Mouse (Mus musculus): Measurements from ENCODE around the gene Susd2.

The Susd2 gene

DNA sequence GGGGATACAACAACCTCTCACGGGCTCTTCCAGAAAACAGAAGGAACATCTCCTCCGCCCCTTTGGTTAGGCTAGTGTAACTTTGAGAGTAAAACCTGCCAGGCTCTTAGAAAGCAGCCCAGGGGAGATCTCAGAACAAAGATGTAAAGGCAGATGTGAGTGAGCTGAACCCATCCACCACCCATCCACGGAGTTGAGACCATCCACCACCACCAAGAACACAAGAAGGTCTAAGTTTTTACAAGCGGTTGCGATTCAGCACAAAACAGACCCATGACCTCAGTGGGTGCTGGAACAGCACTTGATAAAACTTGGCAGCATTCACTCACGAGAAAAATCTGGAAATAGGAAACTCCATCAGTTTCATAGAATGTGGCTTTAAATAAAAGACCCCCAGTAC, 17.9 kb downstream of the Susd2 start:
- DNase-seq (ENCODE audit: low read depth, low spot score), result no peak

DNA sequence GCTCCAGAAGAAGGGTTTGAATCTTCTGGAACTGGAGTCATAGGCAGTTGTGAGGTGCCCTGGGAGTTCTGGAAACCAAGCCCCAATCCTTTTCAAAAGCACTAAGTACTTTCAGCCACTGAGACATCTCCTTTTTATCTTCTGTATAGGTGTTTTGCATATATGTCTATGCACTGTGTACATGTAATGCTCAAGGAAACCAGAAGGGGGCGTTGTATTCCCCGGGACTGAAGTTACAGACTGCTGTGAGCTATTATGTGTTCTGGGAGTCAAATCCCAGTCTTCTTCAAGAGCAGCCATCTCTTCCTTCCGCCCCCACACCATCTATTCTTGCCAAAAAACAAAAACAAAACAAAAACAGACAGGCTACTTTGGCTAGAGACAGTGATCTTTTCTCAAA, 23.0 kb downstream of the Susd2 start:
- DNase-seq (ENCODE audit: low read depth, low spot score), result no peak

GRCm38 (mm10) chr10:75616044-75616443, 27.8 kb downstream of the Susd2 start:
- no peak for DNase-seq (ENCODE audit: low read depth, low spot score)

DNA sequence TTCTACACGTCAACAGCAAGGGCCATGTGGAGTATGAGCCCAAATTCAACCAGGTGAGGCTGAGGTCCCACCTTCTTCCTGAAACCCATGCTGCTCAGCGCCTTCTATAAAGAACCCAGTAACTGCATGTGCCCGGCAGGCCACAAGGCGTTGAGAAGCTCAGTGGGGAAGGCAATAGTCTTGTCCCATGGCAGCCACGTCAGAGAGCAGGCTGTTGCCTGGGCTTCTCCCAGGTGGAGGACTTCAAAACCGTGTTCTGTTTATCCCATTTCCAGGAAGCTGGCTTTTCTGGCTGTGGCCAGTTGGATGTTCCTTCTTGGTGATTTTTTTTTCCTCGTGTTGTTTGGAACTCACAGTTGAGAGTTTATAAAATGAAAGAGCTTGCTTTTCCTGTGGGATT, 33.3 kb downstream of the Susd2 start:
- no peak for DNase-seq (ENCODE audit: low read depth, low spot score)

DNA sequence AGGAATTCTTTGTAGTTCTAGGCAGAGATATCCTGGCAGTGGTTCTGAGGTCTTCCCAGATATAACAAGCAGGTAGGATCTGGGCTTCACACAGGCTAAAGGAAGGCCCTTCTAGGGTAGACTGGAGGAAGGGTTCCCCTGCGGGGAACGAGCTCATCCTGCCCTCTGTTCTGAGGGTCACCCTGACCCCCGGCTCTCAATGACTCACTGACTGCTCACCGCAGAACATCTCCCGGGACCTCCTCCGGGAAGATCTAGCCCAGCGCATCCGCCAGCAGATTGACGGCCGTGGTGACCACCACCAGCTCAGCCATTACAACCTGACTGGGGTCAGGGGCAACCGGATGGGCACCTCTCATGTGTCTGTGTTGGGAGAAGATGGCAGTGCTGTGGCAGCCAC, 34.8 kb downstream of the Susd2 start:
- DNase-seq (ENCODE audit: low read depth, low spot score), result no peak

- DNase-seq (ENCODE audit: low read depth, low spot score), result no peak
Observed at GRCm38 (mm10) chr10:75607253-75607652, 36.6 kb downstream of the Susd2 start.

- DNase-seq (ENCODE audit: low read depth, low spot score), result no peak
Observed at GRCm38 (mm10) chr10:75605162-75605846, 38.5 kb downstream of the Susd2 start.

- no peak for DNase-seq (ENCODE audit: low read depth, low spot score)
Observed at GRCm38 (mm10) chr10:75600189-75600730, 43.5 kb downstream of the Susd2 start.

DNA sequence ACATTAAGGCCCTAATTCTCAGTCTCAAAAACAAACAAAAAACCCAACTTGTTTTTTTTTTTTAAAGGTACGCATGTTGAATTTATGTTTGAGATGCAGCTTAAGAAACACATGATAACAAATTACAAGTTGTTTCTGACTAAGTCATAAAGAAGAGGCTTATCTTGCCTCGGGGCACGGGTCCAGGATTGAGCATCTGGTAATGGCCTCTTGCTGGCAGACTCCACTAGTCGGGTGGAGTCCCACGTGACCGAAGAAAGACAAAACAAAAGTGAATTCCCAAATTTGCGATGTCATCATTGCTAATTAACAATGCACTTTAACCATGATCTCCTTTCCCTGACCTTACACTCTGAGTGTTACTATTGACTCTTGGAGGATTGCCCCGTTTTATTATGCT, 47.8 kb downstream of the Susd2 start:
- no peak for DNase-seq (ENCODE audit: low read depth, low spot score)

DNA sequence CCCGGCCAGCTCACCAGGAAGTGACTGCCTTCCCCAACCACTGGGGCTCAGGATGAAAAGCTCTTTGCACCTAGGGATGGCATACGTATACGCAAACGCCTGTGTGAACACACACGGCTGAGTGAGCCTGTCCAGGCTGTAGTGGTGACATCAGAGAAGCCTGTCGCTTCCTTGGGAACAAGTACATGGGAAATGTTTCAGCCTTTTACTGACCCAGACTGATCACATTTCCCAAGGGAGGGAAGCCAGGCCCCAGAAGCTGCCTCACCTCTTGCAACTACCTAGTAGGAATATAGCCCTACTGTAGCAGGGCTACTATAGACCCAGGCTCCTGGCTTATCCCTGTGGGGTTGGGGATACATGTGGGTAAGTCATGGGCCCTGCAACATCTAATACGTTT, 51.2 kb downstream of the Susd2 start:
- no peak for DNase-seq (ENCODE audit: low read depth, low spot score)

DNA sequence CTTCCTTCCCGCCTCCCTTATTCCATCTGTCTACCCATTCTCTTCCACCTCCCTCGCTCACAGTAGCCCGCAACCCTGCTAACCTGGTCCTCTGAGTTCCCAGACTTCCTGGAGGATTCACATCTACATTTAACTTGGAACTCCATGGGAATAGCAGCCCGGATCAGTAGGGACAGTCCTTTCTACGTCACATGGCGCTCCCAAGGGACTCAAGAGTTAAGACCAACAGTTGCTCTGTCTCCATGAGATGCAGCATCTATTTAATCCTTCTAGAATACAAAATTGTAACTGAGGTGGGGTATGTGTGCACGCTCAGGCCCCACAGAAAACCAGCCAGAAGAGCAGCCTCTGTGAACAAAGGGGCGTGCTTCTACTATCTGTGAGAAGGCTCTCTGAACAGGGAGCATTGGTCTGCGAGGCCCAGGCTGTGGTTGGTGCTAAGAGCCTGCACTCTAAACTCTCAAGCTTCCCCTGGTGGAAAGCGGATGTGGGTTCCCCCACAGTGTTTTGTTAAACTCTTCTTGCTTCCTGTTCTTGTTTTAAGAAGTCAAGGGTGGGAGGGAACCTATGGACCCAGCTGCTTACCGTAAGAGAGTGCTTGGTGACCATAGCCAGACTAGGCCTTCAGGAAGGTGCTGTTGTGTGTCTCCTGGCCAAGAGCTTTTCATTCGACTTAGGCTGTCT, 52.5 kb downstream of the Susd2 start:
- DNase-seq (ENCODE audit: low read depth, low spot score), result no peak

DNA sequence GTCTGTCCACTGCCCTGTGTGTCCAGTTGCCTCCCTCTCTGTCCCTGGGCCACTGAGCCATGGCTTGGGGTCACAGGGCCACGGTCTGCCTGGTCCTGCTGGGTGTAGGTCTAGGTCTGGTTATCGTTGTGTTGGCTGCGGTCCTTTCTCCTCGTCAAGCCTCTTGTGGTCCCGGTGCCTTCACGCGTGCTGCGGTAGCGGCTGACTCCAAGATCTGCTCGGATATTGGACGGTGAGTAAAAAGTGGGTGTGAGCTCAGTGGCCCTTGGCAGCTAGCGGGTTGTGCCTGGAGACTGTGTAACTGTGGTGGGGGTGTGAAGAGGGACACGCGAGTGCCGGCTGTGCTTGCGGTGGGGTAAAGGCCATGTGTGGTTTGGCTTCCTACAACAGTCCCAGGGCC, 54.2 kb downstream of the Susd2 start:
- DNase-seq (ENCODE audit: low read depth, low spot score), result no peak

GRCm38 (mm10) chr10:75589129-75589528, 54.7 kb downstream of the Susd2 start, which contains the start of gene Ggt5:
Gene Ggt5, plus strand, starts transcription at chr10:75589340.
- DNase-seq (ENCODE audit: low read depth, low spot score), result no peak

GRCm38 (mm10) chr10:75588336-75588735, 55.5 kb downstream of the Susd2 start:
- DNase-seq (ENCODE audit: low read depth, low spot score), result no peak

GRCm38 (mm10) chr10:75587781-75588180, 56.0 kb downstream of the Susd2 start:
- DNase-seq (ENCODE audit: low read depth, low spot score), result no peak
